Mouse (Mus musculus) heart, adult 2 months (tissue): Measurements from ENCODE around the gene Kcnmb1. TPM values are rescaled to one million over a fixed set of nuclear protein-coding genes. Genes with fewer than 3 reads are reported as not detected.

Experiments used
- DNase-seq, 2 experiments: peaks; one replicate each; pipeline ENCODE4 v3.0.0; 2021
- H3K27ac ChIP-seq: fragments of 200-600 bp; 2 replicates; pipeline ENCODE4 v1.8.1; 2022
- H3K27me3 ChIP-seq: fragments of 200-500 bp; 2 replicates; pipeline ENCODE4 v1.6.1; 2012; ENCODE audit warnings: mild to moderate bottlenecking, low read length, inconsistent platforms, mixed read lengths; ENCODE audit not compliant: control insufficient read depth, insufficient read depth
- H3K36me3 ChIP-seq: fragments of 200-500 bp; 2 replicates; pipeline ENCODE4 v1.6.1; 2012; ENCODE audit warnings: low read length, inconsistent platforms; ENCODE audit not compliant: control insufficient read depth, insufficient read depth
- H3K4me1 ChIP-seq: fragments of 200-500 bp; 2 replicates; pipeline ENCODE4 v1.6.1; 2011; ENCODE audit warnings: low read length; ENCODE audit not compliant: control insufficient read depth, insufficient read depth
- H3K4me3 ChIP-seq: fragments of 200-600 bp; 2 replicates; pipeline ENCODE4 v1.8.1; 2022
- H3K79me2 ChIP-seq: fragments of 200-500 bp; replicated peaks from 2 replicates; pipeline ENCODE4 v1.6.1; 2012; ENCODE audit warnings: mild to moderate bottlenecking, inconsistent platforms, low read length, moderate library complexity, mixed read lengths; ENCODE audit not compliant: control insufficient read depth, insufficient read depth
- H3K9ac ChIP-seq: fragments of 200-500 bp; 2 replicates; pipeline ENCODE4 v1.6.1; 2012; ENCODE audit warnings: low read depth, mild to moderate bottlenecking, control low read depth, inconsistent platforms, low read length, mixed read lengths
- CTCF ChIP-seq: fragments of 200-600 bp; IDR thresholded peaks from 2 replicates; pipeline ENCODE4 v1.8.1; 2022; ENCODE audit warnings: antibody characterized with exemption, mild to moderate bottlenecking, moderate library complexity
- EP300 ChIP-seq: fragments of 200-500 bp; IDR thresholded peaks from 2 replicates; pipeline ENCODE4 v1.6.1; 2011; ENCODE audit warnings: low read depth, low read length, control low read depth; ENCODE audit not compliant: insufficient read depth
- POLR2A ChIP-seq: fragments of 200-500 bp; IDR thresholded peaks from 2 replicates; pipeline ENCODE4 v1.6.1; 2011; ENCODE audit warnings: mild to moderate bottlenecking, low read depth, low read length, control low read depth; ENCODE audit not compliant: insufficient read depth
- WGBS: fragments of 180-500 bp; shearing (Covaris S2); methylation state at CpG from one replicate; pipeline ENCODE4 v1.1.7; 2018; 5-methylcytosine and 5-hydroxymethylcytosine counted together
- intact Hi-C: fragments of 180-260 bp; cut with DNase I; formaldehyde crosslinking; loops from one replicate; pipeline ENCODE4 v1.15.1; 2025
- polyA plus RNA-seq: library from polyadenylated mRNA; depleted of rRNA; stranded (reverse); fragments of >200 nt; gene quantifications from 2 replicates; pipeline ENCODE4 v1.2.3, GENCODE M21; 2012
- total RNA-seq, 2 experiments: library from RNA; stranded (reverse); gene quantifications; 2 replicates each; pipeline ENCODE4 v1.2.3; 2021

Gene Kcnmb1
- total and polyA plus RNA-seq, 3 experiments, result 1.0 to 2.1 (median 1.1) TPM

DNA sequence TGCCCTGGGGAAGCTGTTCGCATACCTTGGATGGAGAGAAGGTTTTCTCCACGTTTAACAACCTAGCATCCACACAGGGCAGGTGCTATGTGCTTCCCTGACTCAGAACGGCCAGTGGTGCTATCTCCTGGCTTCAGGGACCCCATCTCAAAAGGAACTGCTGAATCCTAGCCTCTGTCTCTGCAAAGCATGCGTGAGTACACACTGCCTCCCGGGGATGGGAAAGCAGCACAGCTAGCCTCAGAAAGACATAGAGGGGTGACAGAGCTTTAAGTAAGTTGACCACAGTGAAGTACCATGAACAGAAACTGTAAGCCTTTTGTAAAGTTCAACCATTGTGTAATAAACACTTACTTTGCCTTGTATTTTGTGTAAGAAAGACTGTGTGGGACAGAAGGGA is 30.7 kb downstream of the Kcnmb1 start:
- WGBS, result 58% methylated on average over 5 of the region's 5 CpGs
- Histone ChIP-seq H3K36me3 (no peaks in the 10 kb centered on the region), H3K9ac (no peak overlapping the region), H3K4me1 (no peaks in the 10 kb centered on the region), H3K27ac (no peak overlapping the region), H3K4me3 (no peak overlapping the region), H3K27me3 (no peaks in the 10 kb centered on the region; the same call in none of the 2 replicates), H3K79me2 (no peaks in the 10 kb centered on the region)
- intact Hi-C loops, result no loop called here
- TF ChIP-seq POLR2A (no peak), CTCF (no peak), EP300 (no peak)
- DNase-seq, result peak in 1 of 2 experiments; percentile 2

- TF ChIP-seq EP300 (no peak), CTCF (no peak), POLR2A (no peak)
- H3K4me1 ChIP-seq, result no peaks in the 10 kb centered on the region
- peak in 1 of 2 experiments; percentile 6 for DNase-seq
- no peak overlapping the region for H3K4me3 ChIP-seq
- H3K36me3 ChIP-seq, result no peaks in the 10 kb centered on the region
- no peak overlapping the region for H3K9ac ChIP-seq
- intact Hi-C loops, result no loop called here
- WGBS, result 60% methylated on average over 10 of the region's 10 CpGs
- no peak overlapping the region for H3K27ac ChIP-seq
- no peaks in the 10 kb centered on the region; the same call in 1 of the 2 replicates for H3K27me3 ChIP-seq
- H3K79me2 ChIP-seq, result no peaks in the 10 kb centered on the region
Measured at GRCm38 (mm10) chr11:33998244-33998643, 35.4 kb downstream of the Kcnmb1 start.

GRCm38 (mm10) chr11:34000416-34000815 is 37.6 kb downstream of the Kcnmb1 start:
- TF ChIP-seq CTCF (no peak), POLR2A (no peak), EP300 (no peak)
- Histone ChIP-seq H3K4me1 (no peaks in the 10 kb centered on the region), H3K27ac (no peak overlapping the region), H3K79me2 (no peaks in the 10 kb centered on the region), H3K9ac (no peak overlapping the region), H3K27me3 (no peaks in the 10 kb centered on the region), H3K36me3 (no peaks in the 10 kb centered on the region), H3K4me3 (no peak overlapping the region)
- 73% methylated on average over 3 of the region's 3 CpGs for WGBS
- peak in 1 of 2 experiments; percentile 1 for DNase-seq
- intact Hi-C loops, result loop anchor here (5.0 kb wide), 1 partner anchor 212 kb away; no protein-coding TSS in a partner anchor

GRCm38 (mm10) chr11:34001938-34002592 is 39.3 kb downstream of the Kcnmb1 start:
- Histone ChIP-seq H3K4me3 (no peak overlapping the region), H3K9ac (no peak overlapping the region), H3K27ac (no peak overlapping the region), H3K79me2 (no peaks in the 10 kb centered on the region), H3K36me3 (no peaks in the 10 kb centered on the region), H3K27me3 (no peaks in the 10 kb centered on the region), H3K4me1 (no peaks in the 10 kb centered on the region)
- DNase-seq, result peak; percentile 45 to 68
- intact Hi-C loops, result loop anchor here (2.0 to 5.0 kb wide), 2 partner anchors 71 to 210 kb away; no protein-coding TSS in a partner anchor
- whole genome bisulfite sequencing, result 5% methylated on average over 5 of the region's 5 CpGs
- TF ChIP-seq POLR2A (no peak), EP300 (no peak), CTCF (peak; percentile 88)

DNA sequence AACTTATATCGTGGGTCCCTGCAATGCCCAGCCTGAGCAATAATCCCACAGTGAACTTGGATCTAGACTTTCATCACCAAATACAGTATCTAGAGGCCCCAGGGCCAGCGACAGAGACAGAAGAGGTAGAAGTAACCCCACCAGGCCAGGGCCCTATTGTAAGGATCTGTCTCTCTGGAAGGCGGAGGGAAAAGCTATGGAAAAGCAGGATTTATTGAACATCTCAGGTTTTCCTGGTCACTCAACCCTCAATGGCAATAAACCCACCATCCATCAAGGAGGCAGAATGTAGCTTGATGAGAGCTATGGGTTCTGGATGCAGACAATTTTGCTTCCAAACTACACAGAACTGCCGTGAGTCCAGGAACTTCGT is 39.8 kb downstream of the Kcnmb1 start:
- intact Hi-C loops, result loop anchor here (2.0 to 5.0 kb wide), 2 partner anchors 70 to 210 kb away; no protein-coding TSS in a partner anchor
- Histone ChIP-seq H3K79me2 (no peaks in the 10 kb centered on the region), H3K4me1 (no peaks in the 10 kb centered on the region), H3K27ac (no peak overlapping the region), H3K36me3 (no peaks in the 10 kb centered on the region), H3K9ac (no peak overlapping the region), H3K27me3 (no peaks in the 10 kb centered on the region), H3K4me3 (no peak overlapping the region)
- no peak for TF ChIP-seq POLR2A
- TF ChIP-seq CTCF, result no peak
- TF ChIP-seq EP300, result no peak
- 66% methylated on average over 5 of the region's 5 CpGs for WGBS
- DNase-seq, result no peak

GRCm38 (mm10) chr11:34007616-34008015 is 44.8 kb downstream of the Kcnmb1 start:
- H3K27ac ChIP-seq, result no peak overlapping the region
- TF ChIP-seq CTCF (no peak), EP300 (no peak), POLR2A (no peak)
- intact Hi-C loops, result no loop called here
- WGBS, result 66% methylated on average over 2 of the region's 2 CpGs
- no peak overlapping the region for H3K9ac ChIP-seq
- peaks cover 6% of the 10 kb centered on the region for H3K4me1 ChIP-seq
- H3K79me2 ChIP-seq, result no peaks in the 10 kb centered on the region
- no peak for DNase-seq
- H3K4me3 ChIP-seq, result no peak overlapping the region
- H3K36me3 ChIP-seq, result no peaks in the 10 kb centered on the region
- no peaks in the 10 kb centered on the region for H3K27me3 ChIP-seq
